Comparison of ENCODE assay signal across 15 mouse cellular contexts in the genomic region with DNA sequence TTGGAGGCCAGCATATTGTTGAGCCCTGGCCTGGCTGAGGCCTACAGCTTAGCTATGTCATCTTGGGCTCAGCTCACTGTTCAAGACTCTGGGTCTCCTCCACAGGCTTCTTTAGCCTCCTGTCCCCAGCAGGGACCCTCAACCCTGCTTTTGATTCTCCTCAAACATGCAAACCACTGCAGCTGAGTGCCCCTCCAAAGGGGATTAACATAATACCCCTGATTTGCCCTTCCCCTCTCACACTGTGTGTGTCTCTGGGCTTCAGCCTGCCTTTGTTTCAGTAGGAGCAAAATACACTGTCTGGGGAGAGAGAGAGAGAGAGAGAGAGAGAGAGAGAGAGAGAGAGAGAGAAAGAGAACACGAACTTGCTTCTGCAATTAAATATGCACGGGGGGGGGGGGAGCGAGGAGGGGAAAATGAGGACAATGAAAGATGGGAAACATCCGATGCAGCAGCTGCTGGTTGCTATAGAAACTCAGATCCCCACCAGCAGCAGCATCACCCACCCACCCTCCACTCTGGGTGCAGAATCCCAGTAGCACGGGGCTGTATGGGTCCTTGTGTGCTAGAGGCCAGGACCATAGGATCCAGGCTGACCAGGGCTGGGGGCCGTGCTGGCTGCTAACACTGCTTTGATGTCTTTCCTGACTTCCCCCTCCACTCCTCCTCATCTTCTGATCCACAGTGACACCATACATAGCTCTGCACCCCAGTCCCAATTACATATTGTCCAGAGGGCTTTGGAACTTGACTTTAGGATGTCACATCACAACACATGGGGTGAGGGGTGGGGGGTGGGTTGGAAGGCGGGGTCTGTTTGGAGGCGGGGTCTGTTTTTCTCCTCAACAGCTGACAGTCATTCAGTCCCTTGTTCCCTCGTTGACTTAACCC.
DNase-seq lines count a peak whose midpoint lies in the region; ATAC-seq and TF ChIP-seq lines count a peak whose summit lies in the region.
"Had no signal": no experiment of that assay in that cellular context is flagged by ENCODE, and none has a peak within 500 bp of the region (broad histone marks: within the 10 kb centered on the region; RNA-seq: fewer than 3 reads in every experiment).

No protein-coding gene starts in this region.

- no peak for TF ChIP-seq CTCF in brain, embryonic 14.5 days (IDR thresholded peaks at IDR 0.05; ENCODE audit: borderline replicate concordance, extremely low read depth, insufficient read depth, insufficient read length)

- H3K4me2 ChIP-seq in embryonic facial prominence, embryonic 12.5 days (replicated peaks), result no peak overlapping the region
- H3K4me2 ChIP-seq in hindbrain, embryonic 11.5 days (replicated peaks; ENCODE audit: low read depth, low read length), result no peak overlapping the region
- H3K4me2 ChIP-seq in midbrain, embryonic 15.5 days, result peak overlapping the region; percentile 13; the same call in 1 of the 2 replicates
- H3K4me2 ChIP-seq: liver, embryonic 12.5 days had no signal

- TF ChIP-seq POLR2A in brain, embryonic 14.5 days (IDR thresholded peaks at IDR 0.05; ENCODE audit: borderline replicate concordance, extremely low read depth, insufficient read depth, insufficient read length, poor library complexity, severe bottlenecking), result no peak

- WGBS in embryonic facial prominence, embryonic 12.5 days, result 9% methylated on average over 8 of the region's 9 CpGs
- WGBS in hindbrain, embryonic 11.5 days, result 11% methylated on average over 6 of the region's 9 CpGs
- WGBS in midbrain, embryonic 15.5 days, result 2% methylated on average over 9 of the region's 9 CpGs

- H3K36me3 ChIP-seq in embryonic facial prominence, embryonic 12.5 days, result no peaks in the 10 kb centered on the region
- no peaks in the 10 kb centered on the region for H3K36me3 ChIP-seq in hindbrain, embryonic 11.5 days (ENCODE audit: control insufficient read depth, insufficient read depth, low read length)
- H3K36me3 ChIP-seq in midbrain, embryonic 15.5 days (replicated peaks), result no peaks in the 10 kb centered on the region
- H3K36me3 ChIP-seq: liver, embryonic 12.5 days had no signal

- H3K27me3 ChIP-seq in embryonic facial prominence, embryonic 12.5 days, result no peaks in the 10 kb centered on the region
- no peaks in the 10 kb centered on the region for H3K27me3 ChIP-seq in hindbrain, embryonic 11.5 days (ENCODE audit: control insufficient read depth, insufficient read depth, low read length)
- H3K27me3 ChIP-seq in midbrain, embryonic 15.5 days (replicated peaks), result no peaks in the 10 kb centered on the region
- H3K27me3 ChIP-seq: liver, embryonic 12.5 days had no signal

- DNase-seq in brain, embryonic 14.5 days (ENCODE audit: low read depth), result peak; percentile 92
- DNase-seq in hindbrain, embryonic 11.5 days (ENCODE audit: low spot score), result peak; percentile 66
- no peak for DNase-seq in heart, postnatal 36 days
- no peak for DNase-seq in spleen, postnatal 4 days (ENCODE audit: low spot score in 2 of 2)
- no peak for DNase-seq in natural killer cell, adult 2 months (ENCODE audit: low spot score in 2 of 2)
- DNase-seq in layer of hippocampus, adult 9-10 months (ENCODE audit: low spot score), result no peak
- DNase-seq: adrenal gland, postnatal 25 days; cerebellum, adult 2 months; heart, adult 2 months; lung, postnatal 36 days; thymus, adult 2 months had no signal

- intact Hi-C loops in heart, postnatal 36 days (cut with DNase I), result no loop called here

- ATAC-seq in embryonic facial prominence, embryonic 12.5 days (ENCODE audit: insufficient number of reproducible peaks, insufficient read depth, low FRiP score, low TSS enrichment), result peak; percentile 68; the same call in 1 of the 2 replicates
- ATAC-seq in hindbrain, embryonic 11.5 days (ENCODE audit: low FRiP score), result peak; percentile 91
- ATAC-seq in midbrain, embryonic 15.5 days (replicated peaks), result peak; percentile 86
- ATAC-seq: liver, embryonic 12.5 days had no signal

- no peaks in the 10 kb centered on the region for H3K9me3 ChIP-seq in embryonic facial prominence, embryonic 12.5 days
- no peaks in the 10 kb centered on the region for H3K9me3 ChIP-seq in hindbrain, embryonic 11.5 days (ENCODE audit: control insufficient read depth, low read length)
- H3K9me3 ChIP-seq in midbrain, embryonic 15.5 days, result no peaks in the 10 kb centered on the region
- H3K9me3 ChIP-seq: liver, embryonic 12.5 days had no signal

- no peak overlapping the region for H3K9ac ChIP-seq in embryonic facial prominence, embryonic 12.5 days
- H3K9ac ChIP-seq in hindbrain, embryonic 11.5 days (ENCODE audit: low read depth, low read length), result 0 out of 2 replicates have a peak overlapping the region, but pooled peaks have one; percentile 5
- H3K9ac ChIP-seq in midbrain, embryonic 15.5 days, result no peak overlapping the region
- H3K9ac ChIP-seq: liver, embryonic 12.5 days had no signal

- H3K4me1 ChIP-seq in embryonic facial prominence, embryonic 12.5 days, result peaks cover 15% of the 10 kb centered on the region
- H3K4me1 ChIP-seq in hindbrain, embryonic 11.5 days (replicated peaks; ENCODE audit: control insufficient read depth, insufficient read depth, low read length), result peaks cover 10% of the 10 kb centered on the region
- peaks cover 34% of the 10 kb centered on the region for H3K4me1 ChIP-seq in midbrain, embryonic 15.5 days
- H3K4me1 ChIP-seq: liver, embryonic 12.5 days had no signal

- no peak overlapping the region for H3K4me3 ChIP-seq in embryonic facial prominence, embryonic 12.5 days
- H3K4me3 ChIP-seq in hindbrain, embryonic 11.5 days (ENCODE audit: low read depth, low read length), result no peak overlapping the region
- H3K4me3 ChIP-seq in midbrain, embryonic 15.5 days, result no peak overlapping the region
- H3K4me3 ChIP-seq: heart, adult 2 months; liver, embryonic 12.5 days had no signal

- H3K27ac ChIP-seq in embryonic facial prominence, embryonic 12.5 days, result 0 out of 2 replicates have a peak overlapping the region, but pooled peaks have one; percentile 19
- peak overlapping the region; percentile 84 for H3K27ac ChIP-seq in hindbrain, embryonic 11.5 days (ENCODE audit: low read depth, low read length)
- peak overlapping the region; percentile 91 for H3K27ac ChIP-seq in midbrain, embryonic 15.5 days
- H3K27ac ChIP-seq: heart, adult 2 months; kidney, postnatal 0 days; liver, embryonic 12.5 days had no signal

Comparison
In these comparisons a context has a peak if more than half of its experiments do, and no peak if none do; other contexts are left out.
1. DNase-seq: peak in brain, embryonic 14.5 days (single experiment) and hindbrain, embryonic 11.5 days (single experiment); none in heart, postnatal 36 days (0 of 2), spleen, postnatal 4 days (0 of 2), natural killer cell, adult 2 months (0 of 2) and layer of hippocampus, adult 9-10 months (single experiment).
2. H3K27ac ChIP-seq: peak in every context shown above with its lines; median percentile 91 in midbrain, embryonic 15.5 days; 84 in hindbrain, embryonic 11.5 days; 19 in embryonic facial prominence, embryonic 12.5 days.
3. Peak in every context shown above with its lines, with median percentiles within 50 percentile points of each other: ATAC-seq.